Mouse (Mus musculus) neural tube, embryonic 15.5 days (tissue): ENCODE data around the gene 4933405L10Rik. TPM values are rescaled to one million over a fixed set of nuclear protein-coding genes. Genes with fewer than 3 reads are reported as not detected.
A peak's percentile ranks its signal among the peaks of the same experiment; 100 is the strongest.

ENCODE experiments used
- ATAC-seq: fragments of 200-750 bp; cut with Nextera tagmentation; 2 replicates; pipeline ENCODE4 v1.8.0; 2017; ENCODE audit warnings: mild to moderate bottlenecking, moderate TSS enrichment, moderate library complexity; ENCODE audit not compliant: low FRiP score
- H3K27ac ChIP-seq: fragments of 300-500 bp; sonication (generic); replicated peaks from 2 replicates; pipeline ENCODE4 v1.5.1; 2015; ENCODE audit warnings: mild to moderate bottlenecking, inconsistent platforms
- H3K27me3 ChIP-seq: fragments of 300-500 bp; sonication (generic); replicated peaks from 2 replicates; pipeline ENCODE4 v1.6.1; 2015; ENCODE audit warnings: inconsistent platforms
- H3K36me3 ChIP-seq: fragments of 300-500 bp; sonication (generic); 2 replicates; pipeline ENCODE4 v1.6.1; 2015; ENCODE audit warnings: inconsistent platforms
- H3K4me1 ChIP-seq: fragments of 300-500 bp; sonication (generic); 2 replicates; pipeline ENCODE4 v1.6.1; 2015; ENCODE audit warnings: inconsistent platforms
- H3K4me2 ChIP-seq: fragments of 300-500 bp; sonication (generic); 2 replicates; pipeline ENCODE4 v1.6.1; 2015; ENCODE audit warnings: inconsistent platforms, mild to moderate bottlenecking, moderate library complexity
- H3K4me3 ChIP-seq: fragments of 300-500 bp; sonication (generic); replicated peaks from 2 replicates; pipeline ENCODE4 v1.5.1; 2015; ENCODE audit warnings: mild to moderate bottlenecking, inconsistent platforms
- H3K9ac ChIP-seq: fragments of 300-500 bp; sonication (generic); replicated peaks from 2 replicates; pipeline ENCODE4 v1.6.1; 2015; ENCODE audit warnings: mild to moderate bottlenecking, inconsistent platforms
- H3K9me3 ChIP-seq: fragments of 300-500 bp; sonication (generic); replicated peaks from 2 replicates; pipeline ENCODE4 v1.6.1; 2016; ENCODE audit warnings: inconsistent platforms
- WGBS: fragments of 180-500 bp; shearing (Covaris S2); methylation state at CpG from one replicate; pipeline ENCODE4 v1.1.7; 2015; ENCODE audit warnings: mixed read lengths; 5-methylcytosine and 5-hydroxymethylcytosine counted together
- polyA plus RNA-seq: library from polyadenylated mRNA; unstranded; fragments of >200 nt; fragmentation: Nextera tagmentation; extraction: Ambion mirVana; gene quantifications from 2 replicates; pipeline ENCODE4 v1.2.1, GENCODE M21; 2015

The 4933405L10Rik gene
- polyA plus RNA-seq, 1 experiment from 2014 or later, result 0.35 TPM

DNA sequence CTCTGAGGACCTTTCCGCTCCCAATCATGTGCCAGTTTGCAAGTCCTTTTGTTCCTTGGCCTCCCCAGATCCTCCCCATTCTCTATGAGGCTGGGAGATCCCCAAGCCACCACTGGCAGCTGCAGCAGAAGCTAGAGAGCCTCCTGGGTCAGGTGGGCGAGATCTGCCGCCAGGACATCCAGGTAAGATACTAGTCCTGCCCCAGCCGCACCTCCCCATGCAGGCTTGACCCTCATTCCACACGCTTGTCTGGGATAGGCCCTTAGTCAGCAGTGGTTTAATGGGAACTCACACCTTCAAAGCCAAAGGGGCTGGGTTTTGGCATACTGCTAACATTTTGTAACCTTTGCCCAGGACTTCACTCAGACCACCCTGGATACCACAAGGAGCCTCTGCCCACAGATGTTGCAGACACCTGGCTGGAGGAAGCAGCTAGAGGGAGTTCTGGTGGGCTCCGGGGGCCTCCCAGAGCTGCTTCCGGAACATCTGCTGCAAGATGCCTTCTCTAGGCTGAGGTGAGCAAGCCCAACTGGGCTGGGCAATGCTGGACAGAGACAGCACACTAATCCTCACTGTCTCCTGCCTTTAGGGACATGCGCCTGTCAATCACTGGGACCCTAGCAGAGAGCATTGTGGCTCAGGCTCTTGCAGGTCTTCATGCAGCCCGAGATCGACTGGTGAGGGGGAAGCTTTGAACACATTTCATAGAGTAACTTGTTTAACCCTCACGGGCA, 14.8 kb upstream of the 4933405L10Rik start:
- no peak overlapping the region for H3K4me3 ChIP-seq
- 97% methylated on average over 11 of the region's 11 CpGs for WGBS
- H3K4me2 ChIP-seq, result no peak overlapping the region
- peaks cover 17% of the 10 kb centered on the region for H3K36me3 ChIP-seq
- H3K4me1 ChIP-seq, result peaks cover 34% of the 10 kb centered on the region
- no peak for ATAC-seq
- no peaks in the 10 kb centered on the region for H3K9me3 ChIP-seq
- no peak overlapping the region for H3K9ac ChIP-seq
- no peaks in the 10 kb centered on the region for H3K27me3 ChIP-seq
- 0 out of 2 replicates have a peak overlapping the region, but pooled peaks have one; percentile 93 for H3K27ac ChIP-seq

DNA sequence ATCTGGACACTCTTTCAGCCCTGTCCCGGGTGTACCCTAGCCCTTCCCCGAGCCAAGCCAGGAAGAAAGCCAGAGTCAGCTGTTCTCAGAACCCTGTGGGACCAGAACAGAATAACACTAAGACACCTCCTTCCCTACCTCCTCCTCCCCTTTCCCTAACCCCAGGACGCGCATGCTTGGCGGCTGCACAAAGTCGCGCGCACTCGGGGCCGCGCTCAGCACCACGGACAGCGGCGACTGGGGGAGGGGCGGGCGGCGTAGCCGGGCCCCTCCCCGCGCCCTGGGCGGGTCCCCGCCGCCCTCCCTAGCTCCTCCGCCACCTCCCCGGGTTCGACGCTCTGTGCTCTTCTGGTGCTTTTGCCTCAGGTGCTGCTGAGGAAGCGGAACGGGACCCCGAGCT, 13.8 kb upstream of the 4933405L10Rik start:
- ATAC-seq, result peak; percentile 85
- Histone ChIP-seq H3K9me3 (no peaks in the 10 kb centered on the region), H3K4me1 (peaks cover 34% of the 10 kb centered on the region), H3K4me3 (peak overlapping the region; percentile 72), H3K27ac (peak overlapping the region; percentile 93), H3K4me2 (peak overlapping the region; percentile 85), H3K36me3 (peaks cover 27% of the 10 kb centered on the region), H3K9ac (peak overlapping the region; percentile 82), H3K27me3 (no peaks in the 10 kb centered on the region)
- WGBS, result 3% methylated on average over 30 of the region's 30 CpGs

DNA sequence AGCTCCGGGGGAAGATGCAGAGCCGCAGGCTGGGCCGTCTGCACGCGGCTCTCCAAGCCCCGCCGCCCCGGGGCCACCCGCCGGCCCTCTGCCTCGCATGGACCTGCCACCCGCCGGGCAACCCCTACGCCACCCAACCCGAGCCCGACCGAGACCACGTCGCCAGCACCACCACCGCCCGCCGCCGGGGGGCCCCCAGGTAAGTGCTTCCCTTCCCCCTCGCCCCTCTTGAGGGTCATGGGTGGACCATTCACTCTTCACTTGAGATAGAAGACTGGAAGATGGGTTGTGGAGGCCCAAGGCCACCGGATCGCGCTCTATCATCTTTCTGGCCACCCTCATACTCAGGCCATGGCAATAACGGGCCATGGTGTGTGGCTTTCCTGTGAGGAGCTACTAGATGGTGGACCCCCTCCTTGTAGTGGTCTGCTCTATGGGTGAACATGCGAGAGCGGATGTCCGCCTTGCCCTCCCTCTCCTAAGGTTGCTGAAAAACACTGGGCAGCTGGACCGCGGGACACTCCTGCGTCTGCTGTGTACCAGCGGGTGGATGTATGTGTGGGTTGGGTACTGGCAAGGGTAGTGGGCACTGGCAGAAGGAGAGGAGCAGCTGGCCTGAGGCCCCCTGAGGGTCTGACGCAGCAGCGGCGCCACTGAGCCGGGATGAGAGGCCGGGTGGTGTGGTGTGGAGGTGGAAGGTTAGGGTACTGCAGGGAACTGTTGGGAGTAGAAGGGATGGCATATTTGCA, 13.2 kb upstream of the 4933405L10Rik start:
- no peaks in the 10 kb centered on the region for H3K9me3 ChIP-seq
- ATAC-seq, result peak; percentile 67
- H3K27me3 ChIP-seq, result no peaks in the 10 kb centered on the region
- 10% methylated on average over 40 of the region's 40 CpGs for WGBS
- H3K4me1 ChIP-seq, result peaks cover 34% of the 10 kb centered on the region
- peak overlapping the region; percentile 93 for H3K27ac ChIP-seq
- peak overlapping the region; percentile 72 for H3K4me3 ChIP-seq
- peaks cover 29% of the 10 kb centered on the region for H3K36me3 ChIP-seq
- H3K4me2 ChIP-seq, result peak overlapping the region; percentile 85
- peak overlapping the region; percentile 82 for H3K9ac ChIP-seq

DNA sequence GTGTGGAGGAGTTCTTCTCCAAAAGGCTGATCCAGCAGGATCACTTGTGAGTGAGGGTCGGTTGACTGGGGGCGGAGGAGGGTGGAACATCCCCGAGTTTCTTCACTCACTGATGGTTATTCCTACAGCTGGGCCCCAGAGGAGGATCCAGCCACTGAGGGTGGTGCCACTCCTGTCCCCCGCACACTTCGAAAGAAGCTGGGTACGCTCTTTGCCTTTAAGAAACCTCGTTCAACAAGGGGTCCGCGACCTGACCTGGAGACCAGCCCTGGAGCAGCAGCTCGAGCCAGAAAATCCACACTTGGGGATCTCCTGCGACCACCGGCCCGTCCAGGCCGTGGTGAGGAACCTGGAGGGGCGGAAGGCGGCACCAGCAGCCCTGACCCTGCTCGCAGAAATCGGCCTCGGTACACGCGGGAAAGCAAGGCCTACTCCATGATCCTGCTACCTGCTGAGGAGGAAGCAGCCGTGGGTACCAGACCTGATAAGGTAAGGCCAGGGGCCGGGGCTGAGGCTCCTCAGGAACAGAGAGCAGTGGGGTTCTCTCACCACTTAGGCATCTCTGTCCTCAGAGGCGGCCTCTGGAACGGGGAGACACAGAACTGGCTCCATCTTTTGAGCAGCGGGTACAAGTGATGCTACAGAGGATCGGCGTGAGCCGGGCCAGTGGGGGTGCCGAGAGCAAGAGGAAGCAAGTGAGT, 12.2 kb upstream of the 4933405L10Rik start:
- Histone ChIP-seq H3K27me3 (no peaks in the 10 kb centered on the region), H3K36me3 (peaks cover 29% of the 10 kb centered on the region), H3K27ac (peak overlapping the region; percentile 93; the same call in 1 of the 2 replicates), H3K9me3 (no peaks in the 10 kb centered on the region), H3K4me1 (peaks cover 44% of the 10 kb centered on the region), H3K4me3 (peak overlapping the region; percentile 72), H3K4me2 (peak overlapping the region; percentile 85), H3K9ac (peak overlapping the region; percentile 82)
- WGBS, result 85% methylated on average over 30 of the region's 30 CpGs
- no peak for ATAC-seq

DNA sequence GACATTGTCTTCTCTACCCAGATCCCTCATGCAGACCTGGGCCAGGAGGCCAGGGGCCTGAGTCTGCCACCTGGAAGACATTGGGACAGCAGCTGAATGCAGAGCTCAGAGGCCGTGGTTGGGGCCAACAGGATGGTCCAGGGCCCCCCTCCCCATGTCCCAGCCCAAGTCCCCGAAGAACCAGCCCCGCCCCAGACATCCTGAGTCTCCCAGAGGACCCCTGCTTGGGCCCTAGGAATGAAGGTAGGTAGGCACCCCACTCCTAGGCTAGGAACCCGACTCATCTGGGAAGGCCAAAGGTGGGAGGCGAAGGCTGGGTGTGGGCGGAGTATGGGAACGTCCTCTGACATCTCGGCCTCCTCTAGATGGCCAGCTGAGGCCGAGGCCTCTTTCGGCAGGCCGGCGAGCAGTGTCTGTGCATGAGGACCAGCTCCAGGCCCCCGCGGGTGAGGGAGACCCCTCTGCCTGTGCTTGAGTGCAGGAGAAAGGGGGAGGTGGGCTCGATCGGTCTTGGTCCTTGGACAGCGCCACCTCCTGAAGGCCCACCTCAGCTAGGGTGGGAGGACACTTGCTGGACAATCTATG, 10.2 kb upstream of the 4933405L10Rik start:
- H3K4me3 ChIP-seq, result no peak overlapping the region
- ATAC-seq, result no peak
- 93% methylated on average over 17 of the region's 17 CpGs for WGBS
- H3K27me3 ChIP-seq, result no peaks in the 10 kb centered on the region
- peaks cover 29% of the 10 kb centered on the region for H3K36me3 ChIP-seq
- H3K9ac ChIP-seq, result no peak overlapping the region
- H3K4me1 ChIP-seq, result peaks cover 54% of the 10 kb centered on the region
- no peaks in the 10 kb centered on the region for H3K9me3 ChIP-seq
- H3K4me2 ChIP-seq, result no peak overlapping the region
- H3K27ac ChIP-seq, result no peak overlapping the region

- Histone ChIP-seq H3K4me2 (no peak overlapping the region), H3K9me3 (no peaks in the 10 kb centered on the region), H3K4me1 (peaks cover 60% of the 10 kb centered on the region), H3K9ac (0 out of 2 replicates have a peak overlapping the region, but pooled peaks have one; percentile 1), H3K4me3 (no peak overlapping the region), H3K27ac (no peak overlapping the region), H3K27me3 (no peaks in the 10 kb centered on the region), H3K36me3 (peaks cover 37% of the 10 kb centered on the region)
- 88% methylated on average over 5 of the region's 5 CpGs for WGBS
- ATAC-seq, result no peak
Observed at GRCm38 (mm10) chr8:105698734-105699133, 8.7 kb upstream of the 4933405L10Rik start.

DNA sequence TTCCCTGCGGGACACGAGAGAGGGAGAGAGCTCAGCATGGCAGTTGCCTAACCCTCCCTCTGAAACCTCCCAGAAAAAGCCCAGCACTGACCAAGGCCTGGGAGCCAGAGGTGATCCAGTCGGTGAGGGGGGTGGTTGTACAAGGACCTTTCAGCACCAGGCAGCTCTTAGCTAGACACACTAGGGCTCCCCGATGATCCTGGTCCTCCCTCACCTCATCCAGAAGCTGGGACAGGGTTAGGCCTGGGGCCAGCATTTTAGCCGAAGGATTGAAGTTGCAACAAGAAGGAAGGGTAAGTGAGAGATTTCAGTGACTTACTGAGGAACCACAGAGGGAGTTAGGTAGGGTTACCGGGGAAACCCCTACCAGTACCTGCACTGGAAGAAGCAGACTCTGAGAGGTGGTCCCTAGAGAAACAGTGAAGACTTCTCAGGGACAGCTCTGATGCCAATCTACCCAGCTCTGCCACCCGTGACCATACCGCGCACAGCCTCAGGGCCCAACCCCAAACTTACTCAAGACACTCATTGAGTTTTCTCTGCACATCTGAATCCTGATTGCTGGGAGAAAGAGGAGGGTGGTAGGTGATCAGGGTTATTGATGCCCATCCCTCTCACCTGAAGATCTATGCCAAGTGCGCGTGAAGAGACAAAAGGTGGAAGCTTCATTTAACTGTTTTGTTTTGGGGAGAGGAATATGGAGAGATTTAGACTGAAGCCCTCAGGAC, 7.8 kb upstream of the 4933405L10Rik start:
- ATAC-seq, result no peak
- Histone ChIP-seq H3K36me3 (peaks cover 45% of the 10 kb centered on the region), H3K9me3 (no peaks in the 10 kb centered on the region), H3K9ac (peak overlapping the region; percentile 72; the same call in 1 of the 2 replicates), H3K4me1 (peaks cover 52% of the 10 kb centered on the region), H3K27ac (no peak overlapping the region), H3K27me3 (no peaks in the 10 kb centered on the region), H3K4me3 (peak overlapping the region; percentile 73), H3K4me2 (peak overlapping the region; percentile 96)
- 89% methylated on average over 11 of the region's 11 CpGs for WGBS

DNA sequence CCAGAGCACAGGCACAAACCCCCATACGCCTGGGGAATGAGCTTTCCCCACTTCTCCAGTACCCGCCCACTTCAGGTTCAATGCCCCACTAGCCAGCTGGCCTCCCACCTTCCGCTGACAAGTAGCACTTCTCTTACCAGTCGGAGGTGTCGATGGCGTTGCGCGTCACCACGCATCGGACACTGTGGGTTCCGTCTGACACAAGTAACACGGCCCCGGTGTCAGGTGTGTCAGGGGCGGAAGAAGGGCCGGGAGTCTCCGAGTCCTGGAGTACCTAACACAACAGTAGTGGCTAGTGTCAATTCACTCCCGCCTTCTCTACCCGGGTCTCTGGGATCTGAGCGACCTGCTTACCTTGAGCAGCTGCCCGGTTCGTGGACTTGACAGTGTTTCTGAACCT, 6.9 kb upstream of the 4933405L10Rik start:
- H3K4me1 ChIP-seq, result peaks cover 43% of the 10 kb centered on the region
- H3K36me3 ChIP-seq, result peaks cover 45% of the 10 kb centered on the region
- ATAC-seq, result peak; percentile 42
- H3K9me3 ChIP-seq, result no peaks in the 10 kb centered on the region
- H3K27ac ChIP-seq, result peak overlapping the region; percentile 97
- peak overlapping the region; percentile 72 for H3K9ac ChIP-seq
- H3K27me3 ChIP-seq, result no peaks in the 10 kb centered on the region
- WGBS, result under 1% methylated on average over 21 of the region's 21 CpGs
- peak overlapping the region; percentile 96 for H3K4me2 ChIP-seq
- peak overlapping the region; percentile 73 for H3K4me3 ChIP-seq

GRCm38 (mm10) chr8:105700966-105701824, 6.3 kb upstream of the 4933405L10Rik start, which contains the start of the genes Acd and Pard6a:
Gene Acd (minus strand): TSS chr8:105701102.
Gene Pard6a (plus strand): TSS chr8:105701148.
- Histone ChIP-seq H3K27me3 (no peaks in the 10 kb centered on the region), H3K9me3 (no peaks in the 10 kb centered on the region), H3K27ac (peak within 1 kb of the TSS; percentile 97), H3K4me3 (peak within 1 kb of the TSS; percentile 73), H3K4me2 (peak within 1 kb of the TSS; percentile 96), H3K36me3 (peaks cover 42% of the 10 kb centered on the region), H3K4me1 (peaks cover 38% of the 10 kb centered on the region), H3K9ac (peak within 1 kb of the TSS; percentile 72)
- WGBS, result under 1% methylated on average over 60 of the region's 60 CpGs
- ATAC-seq, result peak; percentile 83

- Histone ChIP-seq H3K36me3 (peaks cover 34% of the 10 kb centered on the region), H3K9ac (peak overlapping the region; percentile 72), H3K4me3 (peak overlapping the region; percentile 73), H3K9me3 (no peaks in the 10 kb centered on the region), H3K4me2 (peak overlapping the region; percentile 96), H3K27me3 (no peaks in the 10 kb centered on the region), H3K27ac (peak overlapping the region; percentile 97), H3K4me1 (peaks cover 40% of the 10 kb centered on the region)
- ATAC-seq, result no peak
- 31% methylated on average over 18 of the region's 18 CpGs for WGBS
Observed at GRCm38 (mm10) chr8:105702001-105702401, 5.5 kb upstream of the 4933405L10Rik start.
